Mouse (Mus musculus) stomach, embryonic 14.5 days (tissue): ENCODE results near the gene Lyrm2. TPM values are rescaled to one million over a fixed set of nuclear protein-coding genes. Genes with fewer than 3 reads are reported as not detected.
A peak's percentile ranks its signal among the peaks of the same experiment; 100 is the strongest.

Source experiments
- ATAC-seq: fragments of 200-750 bp; cut with Nextera tagmentation; 2 replicates; pipeline ENCODE4 v1.8.0; 2017; ENCODE audit warnings: low read depth, moderate TSS enrichment; ENCODE audit not compliant: insufficient number of reproducible peaks, insufficient read depth, low FRiP score
- H3K27ac ChIP-seq: fragments of 300-500 bp; sonication (generic); 2 replicates; pipeline ENCODE4 v1.5.1; 2014; ENCODE audit warnings: mild to moderate bottlenecking, low read length, moderate library complexity, mixed read lengths
- H3K27me3 ChIP-seq: fragments of 300-500 bp; sonication (generic); 2 replicates; pipeline ENCODE4 v1.6.1; 2014; ENCODE audit warnings: low read length, control low read depth, mixed read lengths; ENCODE audit not compliant: control insufficient read depth, insufficient read depth
- H3K36me3 ChIP-seq: fragments of 300-500 bp; sonication (generic); 2 replicates; pipeline ENCODE4 v1.6.1; 2014; ENCODE audit warnings: mild to moderate bottlenecking, control low read depth, low read length, moderate library complexity, mixed read lengths; ENCODE audit not compliant: control insufficient read depth, insufficient read depth
- H3K4me1 ChIP-seq: fragments of 300-500 bp; sonication (generic); 2 replicates; pipeline ENCODE4 v1.6.1; 2014; ENCODE audit warnings: low read length, control low read depth, mixed read lengths; ENCODE audit not compliant: control insufficient read depth, insufficient read depth
- H3K4me2 ChIP-seq: fragments of 300-500 bp; sonication (generic); replicated peaks from 2 replicates; pipeline ENCODE4 v1.6.1; 2014; ENCODE audit warnings: low read depth, low read length, control low read depth
- H3K4me3 ChIP-seq: fragments of 300-500 bp; sonication (generic); 2 replicates; pipeline ENCODE4 v1.5.1; 2014; ENCODE audit warnings: low read depth, low read length, control low read depth
- H3K9ac ChIP-seq: fragments of 300-500 bp; sonication (generic); replicated peaks from 2 replicates; pipeline ENCODE4 v1.6.1; 2014; ENCODE audit warnings: low read depth, mild to moderate bottlenecking, control low read depth, low read length, moderate library complexity, mixed read lengths
- H3K9me3 ChIP-seq: fragments of 300-500 bp; sonication (generic); 2 replicates; pipeline ENCODE4 v1.6.1; 2016; ENCODE audit warnings: low read depth, low read length, control low read depth; ENCODE audit not compliant: control insufficient read depth
- WGBS: fragments of 180-500 bp; shearing (Covaris S2); extraction: QIAGEN DNeasy Blood & Tissue Kit; methylation state at CpG from one replicate; pipeline ENCODE4 v1.1.7; 2014; 5-methylcytosine and 5-hydroxymethylcytosine counted together
- polyA plus RNA-seq: library from polyadenylated mRNA; unstranded; fragments of >200 nt; fragmentation: Nextera tagmentation; extraction: Ambion mirVana; gene quantifications from 2 replicates; pipeline ENCODE4 v1.2.1, GENCODE M21; 2014

Gene Lyrm2
- polyA plus RNA-seq, 1 experiment from 2014 or later = 110 TPM

DNA sequence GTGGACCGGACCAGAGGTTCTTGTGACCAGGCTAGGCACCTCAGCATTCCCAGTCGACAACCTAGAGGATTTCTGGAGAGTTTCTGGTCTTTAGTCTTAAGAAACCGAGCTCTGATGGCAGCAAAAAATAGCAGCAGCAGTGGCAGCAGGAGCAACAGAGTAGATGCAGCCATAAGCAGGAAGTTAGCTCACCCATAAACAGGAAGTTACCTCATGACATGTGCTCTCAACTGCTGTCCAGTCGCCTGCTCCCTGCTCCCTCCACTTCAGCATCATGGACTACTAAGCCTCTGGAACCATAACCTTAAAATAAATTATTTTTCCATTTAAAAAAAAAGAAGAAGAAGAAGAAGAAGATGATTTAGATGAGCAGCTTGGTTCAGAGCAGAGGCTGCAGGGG, 11.0 kb upstream of the Lyrm2 start:
- no peaks in the 10 kb centered on the region for H3K4me1 ChIP-seq
- 87% methylated on average over 4 of the region's 4 CpGs for WGBS
- no peaks in the 10 kb centered on the region for H3K9me3 ChIP-seq
- no peaks in the 10 kb centered on the region for H3K36me3 ChIP-seq
- no peak for ATAC-seq
- no peaks in the 10 kb centered on the region for H3K27me3 ChIP-seq
- H3K27ac ChIP-seq = no peak overlapping the region
- H3K4me2 ChIP-seq = no peak overlapping the region
- no peak overlapping the region for H3K9ac ChIP-seq
- H3K4me3 ChIP-seq = no peak overlapping the region

DNA sequence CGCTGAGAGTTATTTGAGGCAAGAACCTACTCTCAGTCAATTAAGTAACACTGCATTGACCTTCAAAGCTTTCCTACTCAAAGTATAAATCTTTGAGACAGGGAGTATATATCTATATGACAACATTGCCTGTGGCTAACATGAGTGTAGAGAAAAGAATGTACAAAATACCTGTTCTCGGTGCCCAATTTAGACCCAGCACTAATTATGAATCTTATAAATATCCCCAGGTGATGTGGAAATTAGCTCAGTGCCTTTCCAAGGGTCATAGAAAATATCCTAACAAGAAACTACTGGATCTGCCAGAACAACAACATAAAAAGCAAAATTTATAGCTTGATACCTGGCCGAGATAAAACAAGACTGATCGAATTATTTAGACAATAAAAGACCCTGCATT, 1.1 kb upstream of the Lyrm2 start:
- Histone ChIP-seq H3K27me3 (no peaks in the 10 kb centered on the region), H3K4me2 (no peak overlapping the region), H3K4me3 (no peak overlapping the region), H3K9me3 (no peaks in the 10 kb centered on the region), H3K36me3 (no peaks in the 10 kb centered on the region), H3K27ac (no peak overlapping the region), H3K4me1 (peaks cover 5% of the 10 kb centered on the region; the same call in 1 of the 2 replicates), H3K9ac (no peak overlapping the region)
- 97% methylated on average over 4 of the region's 4 CpGs for WGBS
- ATAC-seq = no peak

DNA sequence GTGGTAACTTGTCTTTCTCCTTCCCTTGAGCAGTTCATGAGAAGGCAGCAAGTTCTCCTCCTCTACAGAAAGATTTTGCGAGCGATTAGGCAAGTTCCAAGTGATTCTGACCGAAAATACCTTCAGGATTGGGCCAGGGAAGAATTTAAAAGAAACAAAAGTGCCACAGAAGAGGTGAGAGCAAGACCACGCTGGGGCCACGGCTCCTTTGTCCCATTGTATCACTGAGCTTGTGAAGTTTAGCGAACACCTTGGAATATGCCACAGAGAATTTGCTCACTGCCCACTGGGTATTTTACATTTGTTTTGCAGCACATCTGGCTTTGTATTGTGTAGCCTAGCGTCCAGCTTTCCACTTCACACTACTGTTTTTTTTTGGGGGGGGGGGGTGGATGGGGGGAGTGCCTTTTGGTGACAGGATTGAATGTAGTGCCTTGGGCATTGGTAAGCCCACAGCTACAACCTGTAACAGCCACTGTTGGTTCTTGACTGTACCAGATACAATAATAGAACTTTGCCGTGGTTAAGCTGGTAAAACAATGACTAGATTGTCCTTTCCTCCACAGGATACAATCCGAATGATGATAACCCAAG, 621 bp downstream of the Lyrm2 start:
- peak overlapping the region; percentile 64 for H3K9ac ChIP-seq
- H3K4me2 ChIP-seq = peak overlapping the region; percentile 66
- H3K4me3 ChIP-seq = peak overlapping the region; percentile 61
- peak; percentile 40; the same call in 1 of the 2 replicates for ATAC-seq
- peaks cover 5% of the 10 kb centered on the region; the same call in 1 of the 2 replicates for H3K4me1 ChIP-seq
- no peaks in the 10 kb centered on the region for H3K9me3 ChIP-seq
- H3K36me3 ChIP-seq = no peaks in the 10 kb centered on the region
- WGBS = 14% methylated on average over 9 of the region's 9 CpGs
- H3K27me3 ChIP-seq = no peaks in the 10 kb centered on the region
- H3K27ac ChIP-seq = peak overlapping the region; percentile 97

DNA sequence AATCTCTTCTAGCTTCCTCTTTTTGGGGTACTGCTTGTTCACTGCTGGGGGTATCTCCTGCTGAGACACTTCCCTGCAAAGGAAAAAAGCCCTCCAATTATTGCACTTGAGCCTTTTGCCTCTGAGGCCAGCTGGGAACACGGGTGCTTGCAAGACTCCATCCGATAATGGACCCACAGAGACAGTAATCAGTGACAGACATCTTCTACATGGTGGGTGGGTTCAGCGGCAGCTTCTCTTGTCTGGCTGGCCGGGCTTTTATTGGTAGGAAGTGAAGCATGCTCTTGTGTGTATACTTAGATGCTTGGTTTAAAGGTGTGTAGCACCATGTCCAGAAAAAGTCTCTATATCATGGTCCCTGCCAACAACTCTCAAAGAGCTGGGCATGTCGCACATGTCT, 17.4 kb downstream of the Lyrm2 start:
- no peak overlapping the region for H3K9ac ChIP-seq
- 81% methylated on average over 5 of the region's 5 CpGs for WGBS
- no peaks in the 10 kb centered on the region for H3K36me3 ChIP-seq
- no peaks in the 10 kb centered on the region for H3K9me3 ChIP-seq
- no peak overlapping the region for H3K4me3 ChIP-seq
- no peak overlapping the region for H3K4me2 ChIP-seq
- ATAC-seq = no peak
- no peak overlapping the region for H3K27ac ChIP-seq
- no peaks in the 10 kb centered on the region for H3K27me3 ChIP-seq
- no peaks in the 10 kb centered on the region for H3K4me1 ChIP-seq

DNA sequence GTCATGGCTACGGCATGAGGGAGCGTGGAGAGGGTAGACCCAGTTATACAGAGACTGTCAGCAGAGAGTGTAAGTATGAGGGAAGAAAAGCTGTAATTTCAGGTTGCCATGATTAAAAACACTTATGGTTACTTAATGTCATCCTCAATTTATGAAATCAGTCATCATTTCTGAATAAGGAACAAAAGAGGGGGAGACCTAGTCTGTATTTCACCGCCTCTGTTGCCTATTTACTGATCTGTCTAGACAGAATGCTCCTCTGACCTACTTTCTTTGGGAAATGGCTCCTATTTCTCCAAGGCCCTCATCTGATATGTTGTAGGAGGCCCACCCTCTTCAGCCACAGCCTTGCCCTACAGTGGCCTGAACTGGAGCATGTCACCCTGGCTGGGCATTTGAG, 20.6 kb downstream of the Lyrm2 start:
- no peaks in the 10 kb centered on the region for H3K27me3 ChIP-seq
- no peak overlapping the region for H3K4me3 ChIP-seq
- ATAC-seq = no peak
- H3K9ac ChIP-seq = no peak overlapping the region
- 92% methylated on average over 3 of the region's 3 CpGs for WGBS
- no peaks in the 10 kb centered on the region for H3K4me1 ChIP-seq
- no peak overlapping the region for H3K27ac ChIP-seq
- no peaks in the 10 kb centered on the region for H3K9me3 ChIP-seq
- no peak overlapping the region for H3K4me2 ChIP-seq
- no peaks in the 10 kb centered on the region for H3K36me3 ChIP-seq

DNA sequence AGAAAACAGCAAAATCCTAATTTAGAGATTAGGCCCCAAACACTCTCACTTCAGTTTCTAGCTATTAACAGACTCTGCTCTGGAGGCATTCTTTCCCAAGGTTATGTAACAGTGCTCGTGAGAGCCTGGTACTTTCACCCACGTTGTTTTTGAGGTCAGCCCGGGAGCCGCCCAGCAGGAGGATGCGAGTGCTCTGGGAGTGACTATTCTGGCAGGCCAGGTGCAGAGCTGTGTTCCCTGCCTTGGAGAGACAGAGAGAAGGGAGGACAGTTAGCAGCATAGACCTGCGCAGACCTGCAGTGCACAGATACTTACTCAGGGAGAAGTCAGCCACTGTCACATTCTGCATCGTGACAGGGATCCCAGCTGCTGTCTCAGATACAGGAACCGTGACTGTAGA, 24.2 kb downstream of the Lyrm2 start:
- Histone ChIP-seq H3K36me3 (no peaks in the 10 kb centered on the region), H3K4me1 (no peaks in the 10 kb centered on the region), H3K4me3 (no peak overlapping the region), H3K27me3 (no peaks in the 10 kb centered on the region), H3K9ac (no peak overlapping the region), H3K4me2 (no peak overlapping the region), H3K9me3 (no peaks in the 10 kb centered on the region), H3K27ac (no peak overlapping the region)
- 67% methylated on average over 8 of the region's 8 CpGs for WGBS
- ATAC-seq = no peak

DNA sequence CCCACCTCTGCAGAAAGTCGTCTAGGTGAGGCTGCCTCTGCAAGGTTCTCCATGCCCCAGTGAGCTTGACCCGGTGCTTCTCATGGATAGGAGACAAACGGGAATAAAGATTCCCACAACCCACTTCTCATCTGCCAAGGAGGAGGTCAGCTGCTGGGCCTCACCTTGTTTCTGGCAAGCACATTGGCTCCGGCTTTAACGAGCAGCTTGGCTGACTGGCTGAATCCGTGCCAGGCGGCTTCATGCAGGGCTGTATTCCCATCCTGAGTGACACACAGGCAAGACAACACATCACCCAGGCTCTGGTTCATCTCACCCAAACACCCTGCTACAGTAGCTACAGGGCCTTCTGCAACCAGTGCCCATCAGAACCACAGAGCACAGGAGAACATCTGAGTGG, 26.9 kb downstream of the Lyrm2 start:
- Histone ChIP-seq H3K9ac (no peak overlapping the region), H3K4me2 (no peak overlapping the region), H3K9me3 (no peaks in the 10 kb centered on the region), H3K4me3 (no peak overlapping the region), H3K36me3 (no peaks in the 10 kb centered on the region), H3K27ac (no peak overlapping the region), H3K27me3 (no peaks in the 10 kb centered on the region), H3K4me1 (no peaks in the 10 kb centered on the region)
- WGBS = 54% methylated on average over 7 of the region's 7 CpGs
- no peak for ATAC-seq

DNA sequence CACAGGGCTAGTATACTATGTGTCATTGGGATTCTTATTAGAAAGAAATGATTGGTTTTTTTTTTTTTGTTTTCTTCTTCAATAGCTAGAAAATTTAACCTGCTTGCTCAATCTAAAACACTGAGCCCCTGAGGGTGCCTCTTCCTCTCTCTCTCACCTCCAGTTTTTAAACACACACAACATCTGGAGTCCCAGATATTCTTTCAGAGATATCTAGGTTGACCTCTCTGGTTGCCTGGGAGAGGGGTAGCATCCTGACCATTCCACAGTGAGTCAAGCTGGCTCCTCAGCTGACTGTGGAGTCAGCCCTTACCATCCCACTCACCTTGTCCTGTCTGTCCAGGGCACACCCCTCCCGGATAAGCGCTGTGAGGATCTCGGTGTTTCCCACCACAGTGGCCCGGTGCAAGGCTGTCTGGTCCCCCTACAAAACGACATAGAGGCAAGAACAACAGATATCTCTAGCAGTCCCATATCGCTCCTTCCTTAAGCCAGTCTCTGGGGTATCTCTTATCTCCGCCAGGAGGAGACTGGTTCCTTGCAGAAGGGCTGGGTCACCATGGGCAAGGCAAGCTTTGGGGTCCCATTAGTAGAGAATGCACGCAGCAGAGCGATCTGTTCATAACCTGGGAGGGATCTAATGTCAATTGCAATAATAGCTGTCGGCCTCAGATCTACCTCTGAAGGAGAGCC, 28.5 kb downstream of the Lyrm2 start:
- Histone ChIP-seq H3K4me1 (no peaks in the 10 kb centered on the region), H3K9me3 (no peaks in the 10 kb centered on the region), H3K27ac (no peak overlapping the region), H3K27me3 (no peaks in the 10 kb centered on the region), H3K9ac (no peak overlapping the region), H3K36me3 (no peaks in the 10 kb centered on the region), H3K4me2 (no peak overlapping the region), H3K4me3 (no peak overlapping the region)
- WGBS = 85% methylated on average over 10 of the region's 10 CpGs
- no peak for ATAC-seq

DNA sequence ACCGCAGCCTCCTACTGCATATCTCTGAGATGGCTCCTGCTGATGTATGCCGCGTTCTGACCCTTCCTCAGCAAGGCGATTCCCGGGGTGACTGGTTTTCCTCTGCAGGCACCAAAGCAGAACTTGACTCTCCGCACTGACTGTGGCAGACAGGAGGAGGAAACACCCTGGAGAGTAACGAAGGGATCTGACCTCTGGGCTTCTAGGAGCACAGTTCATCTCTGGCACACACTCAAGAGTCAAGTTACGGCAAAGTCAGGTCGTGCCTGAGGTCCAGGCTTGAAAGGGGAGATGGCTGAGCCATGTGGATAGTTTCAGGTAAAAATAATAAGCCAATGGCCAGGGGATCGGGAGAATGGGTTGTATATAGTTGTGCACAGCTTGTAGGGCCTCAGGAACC, 29.3 kb downstream of the Lyrm2 start:
- no peak overlapping the region for H3K4me2 ChIP-seq
- 42% methylated on average over 10 of the region's 10 CpGs for WGBS
- H3K27me3 ChIP-seq = no peaks in the 10 kb centered on the region
- no peak overlapping the region for H3K4me3 ChIP-seq
- H3K4me1 ChIP-seq = no peaks in the 10 kb centered on the region
- H3K36me3 ChIP-seq = no peaks in the 10 kb centered on the region
- no peaks in the 10 kb centered on the region for H3K9me3 ChIP-seq
- H3K27ac ChIP-seq = no peak overlapping the region
- no peak overlapping the region for H3K9ac ChIP-seq
- no peak for ATAC-seq
